Mouse (Mus musculus) liver, embryonic 11.5 days (tissue): Measurements from ENCODE around the gene Phospho2. TPM values are rescaled to one million over a fixed set of nuclear protein-coding genes. Genes with fewer than 3 reads are reported as not detected.

Experiments used
- polyA plus RNA-seq: library from polyadenylated mRNA; unstranded; fragments of >200 nt; fragmentation: Nextera tagmentation; extraction: Ambion mirVana; gene quantifications from 2 replicates; pipeline ENCODE4 v1.2.1, GENCODE M21; 2014

The Phospho2 gene
- polyA plus RNA-seq, 1 experiment from 2014 or later = 25.2 TPM

Other genes with a start within 250 kb of the Phospho2 start
- 0.22 and 0.29 TPM in 2 replicates for gene Lrp2, start 203.6 kb upstream of the Phospho2 start, polyA plus RNA-seq
- gene Bbs5, start 142.5 kb upstream of the Phospho2 start, polyA plus RNA-seq = 8.4 and 10.9 TPM in 2 replicates
- gene Klhl41, start 119.5 kb upstream of the Phospho2 start, polyA plus RNA-seq = 0.22 and 0.75 TPM in 2 replicates
- gene Fastkd1, start 76.1 kb upstream of the Phospho2 start, polyA plus RNA-seq = 16.0 and 17.0 TPM in 2 replicates
- 98.3 and 110 TPM in 2 replicates for gene Ppig, start 67.1 kb upstream of the Phospho2 start, polyA plus RNA-seq
- gene Ccdc173, start within 50 bp of the Phospho2 start, polyA plus RNA-seq = 1.2 and 1.4 TPM in 2 replicates
- 44.9 and 47.7 TPM in 2 replicates for gene Klhl23, start 32.3 kb downstream of the Phospho2 start, polyA plus RNA-seq
- 317 and 327 TPM in 2 replicates for gene Ssb, start 71.9 kb downstream of the Phospho2 start, polyA plus RNA-seq
- 67.9 and 68.1 TPM in 2 replicates for gene Mettl5, start 96.0 kb downstream of the Phospho2 start, polyA plus RNA-seq
- 11.3 and 11.5 TPM in 2 replicates for gene Ubr3, start 107.6 kb downstream of the Phospho2 start, polyA plus RNA-seq
- gene Myo3b, start 249.5 kb downstream of the Phospho2 start, polyA plus RNA-seq = not detected in 2 replicates